Mouse (Mus musculus): Measurements from ENCODE around the gene Pinlyp. TPM values are rescaled to one million over a fixed set of nuclear protein-coding genes. Genes with fewer than 3 reads are reported as not detected.

Pinlyp gene
- not detected for total RNA-seq (2021)
- long read RNA-seq, experiment 1 = 0 reads
- long read RNA-seq, experiment 2 = 0 reads

GRCm38 (mm10) chr7:24546068-24546614 is at the start of gene Pinlyp, which contains the start of gene Xrcc1:
Gene Pinlyp (minus strand): TSS chr7:24546118.
Gene Xrcc1 (plus strand): TSS chr7:24546289.
- no peak for DNase-seq (ENCODE audit: low spot score in 2 of 2)
- intact Hi-C loops (cut with DNase I) = no loop called here

- no peak for DNase-seq (ENCODE audit: low spot score in 2 of 2)
- intact Hi-C loops (cut with DNase I) = no loop called here
Observed at GRCm38 (mm10) chr7:24595464-24595863, 49.5 kb upstream of the Pinlyp start.

- no peak for DNase-seq (ENCODE audit: low spot score in 2 of 2)
- intact Hi-C loops (cut with DNase I) = no loop called here
Observed at GRCm38 (mm10) chr7:24594309-24594803, 48.4 kb upstream of the Pinlyp start.

GRCm38 (mm10) chr7:24593621-24594308 is 47.8 kb upstream of the Pinlyp start:
- peak in 1 of 2 experiments; percentile 61 for DNase-seq (ENCODE audit: low spot score in 2 of 2)
- intact Hi-C loops (cut with DNase I) = no loop called here

- intact Hi-C loops (cut with DNase I) = no loop called here
- no peak for DNase-seq (ENCODE audit: low spot score in 2 of 2)
Observed at GRCm38 (mm10) chr7:24592781-24593180, 46.9 kb upstream of the Pinlyp start.

GRCm38 (mm10) chr7:24592163-24592562 is 46.2 kb upstream of the Pinlyp start:
- intact Hi-C loops (cut with DNase I) = no loop called here
- DNase-seq (ENCODE audit: low spot score in 2 of 2) = no peak

GRCm38 (mm10) chr7:24591735-24592134 is 45.8 kb upstream of the Pinlyp start:
- intact Hi-C loops (cut with DNase I) = no loop called here
- no peak for DNase-seq (ENCODE audit: low spot score in 2 of 2)

- intact Hi-C loops (cut with DNase I) = no loop called here
- DNase-seq (ENCODE audit: low spot score in 2 of 2) = no peak
Observed at GRCm38 (mm10) chr7:24588336-24588735, 42.4 kb upstream of the Pinlyp start.

- DNase-seq (ENCODE audit: low spot score in 2 of 2) = peak; percentile 84
- intact Hi-C loops (cut with DNase I) = no loop called here
Observed at GRCm38 (mm10) chr7:24587330-24588105, 41.6 kb upstream of the Pinlyp start, which contains the start of the genes Ethe1 and Zfp575. Gene Ethe1 (plus strand): TSS chr7:24587543. Gene Zfp575 (minus strand): TSS chr7:24587641.

- intact Hi-C loops (cut with DNase I) = no loop called here
- no peak for DNase-seq (ENCODE audit: low spot score in 2 of 2)
Observed at GRCm38 (mm10) chr7:24586828-24587227, 40.9 kb upstream of the Pinlyp start.

GRCm38 (mm10) chr7:24585995-24586394 is 40.1 kb upstream of the Pinlyp start:
- intact Hi-C loops (cut with DNase I) = no loop called here
- no peak for DNase-seq (ENCODE audit: low spot score in 2 of 2)

GRCm38 (mm10) chr7:24584876-24585275 is 39.0 kb upstream of the Pinlyp start:
- no peak for DNase-seq (ENCODE audit: low spot score in 2 of 2)
- intact Hi-C loops (cut with DNase I) = no loop called here

GRCm38 (mm10) chr7:24577811-24578210 is 31.9 kb upstream of the Pinlyp start:
- DNase-seq (ENCODE audit: low spot score in 2 of 2) = no peak

GRCm38 (mm10) chr7:24574224-24574796 is 28.4 kb upstream of the Pinlyp start:
- DNase-seq (ENCODE audit: low spot score in 2 of 2) = no peak
- intact Hi-C loops (cut with DNase I) = no loop called here

More at GRCm38 (mm10) chr7:24577811-24578210, 31.9 kb upstream of the Pinlyp start:
- intact Hi-C loops (cut with DNase I) = no loop called here

GRCm38 (mm10) chr7:24572455-24572854 is 26.5 kb upstream of the Pinlyp start:
- no peak for DNase-seq (ENCODE audit: low spot score in 2 of 2)
- intact Hi-C loops (cut with DNase I) = no loop called here

GRCm38 (mm10) chr7:24571071-24571470 is 25.2 kb upstream of the Pinlyp start:
- DNase-seq (ENCODE audit: low spot score in 2 of 2) = no peak
- intact Hi-C loops (cut with DNase I) = no loop called here

GRCm38 (mm10) chr7:24568512-24568911 is 22.6 kb upstream of the Pinlyp start:
- no peak for DNase-seq (ENCODE audit: low spot score in 2 of 2)
- intact Hi-C loops (cut with DNase I) = no loop called here

- no peak for DNase-seq (ENCODE audit: low spot score in 2 of 2)
- intact Hi-C loops (cut with DNase I) = no loop called here
Observed at GRCm38 (mm10) chr7:24566206-24566605, 20.3 kb upstream of the Pinlyp start.

GRCm38 (mm10) chr7:24565627-24566026 is 19.7 kb upstream of the Pinlyp start:
- intact Hi-C loops (cut with DNase I) = no loop called here

More at GRCm38 (mm10) chr7:24565627-24566026, 19.7 kb upstream of the Pinlyp start:
- no peak for DNase-seq (ENCODE audit: low spot score in 2 of 2)

All from left cerebral cortex, postnatal 14 days (tissue).